Mouse (Mus musculus): Measurements from ENCODE around the gene Fbxo3. TPM values are rescaled to one million over a fixed set of nuclear protein-coding genes. Genes with fewer than 3 reads are reported as not detected.
"Not testable (repeated sequence)": the region's sequence is repeated elsewhere in the genome, so short reads cannot be mapped to it uniquely, and the experiment has no call there.

Gene Fbxo3
- polyA plus RNA-seq, 1 experiment from 2014 or later: 56.0 TPM

DNA sequence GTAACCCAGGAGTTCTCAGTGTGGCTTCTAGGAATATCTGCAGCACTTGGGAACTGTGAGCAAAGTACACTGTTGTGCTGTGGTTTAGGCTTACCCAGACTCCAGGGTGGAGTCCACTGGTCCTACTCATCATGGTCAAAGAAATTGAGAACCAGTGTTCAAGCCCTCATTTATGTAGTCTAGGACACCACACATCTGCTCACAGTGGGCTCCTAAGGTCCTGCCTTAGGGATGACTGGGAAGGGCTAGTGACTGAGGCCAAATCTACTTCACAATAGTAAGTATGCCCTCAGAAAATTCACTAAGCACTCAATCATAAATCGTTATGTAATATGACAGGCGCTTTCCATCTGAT is 71.7 kb downstream of the Fbxo3 start:
- Histone ChIP-seq H3K4me2 (no peak overlapping the region), H3K9ac (no peak overlapping the region), H3K4me1 (peaks cover 8% of the 10 kb centered on the region; the same call in 1 of the 2 replicates), H3K27me3 (replicated peaks) (no peaks in the 10 kb centered on the region), H3K27ac (no peak overlapping the region), H3K4me3 (replicated peaks) (no peak overlapping the region), H3K9me3 (no peaks in the 10 kb centered on the region), H3K36me3 (0 out of 2 replicates have a peak, but pooled peaks cover under 1% of the 10 kb centered on the region)
- WGBS: 87% methylated on average over 2 of the region's 2 CpGs
- ATAC-seq (ENCODE audit: insufficient read depth, low FRiP score, low read depth): no peak

- WGBS: 51% methylated on average over 1 of the region's 1 CpGs
- no peak for ATAC-seq (ENCODE audit: insufficient read depth, low FRiP score, low read depth)
These were observed 72.4 kb downstream of the Fbxo3 start for GRCm38 (mm10) chr2:104099946-104100345.

GRCm38 (mm10) chr2:104104800-104105199 is 77.3 kb downstream of the Fbxo3 start:
- H3K27ac ChIP-seq: no peak overlapping the region
- 87% methylated on average over 6 of the region's 6 CpGs for WGBS
- H3K4me3 ChIP-seq (replicated peaks): no peak overlapping the region
- no peak overlapping the region for H3K4me2 ChIP-seq
- H3K27me3 ChIP-seq (replicated peaks): no peaks in the 10 kb centered on the region
- no peak overlapping the region for H3K9ac ChIP-seq
- 0 out of 2 replicates have a peak, but pooled peaks cover 2% of the 10 kb centered on the region for H3K4me1 ChIP-seq
- H3K36me3 ChIP-seq: 0 out of 2 replicates have a peak, but pooled peaks cover 5% of the 10 kb centered on the region
- H3K9me3 ChIP-seq: no peaks in the 10 kb centered on the region
- no peak for ATAC-seq (ENCODE audit: insufficient read depth, low FRiP score, low read depth)

More at GRCm38 (mm10) chr2:104099946-104100345, 72.4 kb downstream of the Fbxo3 start:
- H3K4me1 ChIP-seq: peaks cover 8% of the 10 kb centered on the region; the same call in 1 of the 2 replicates
- H3K4me3 ChIP-seq (replicated peaks): no peak overlapping the region
- H3K9ac ChIP-seq: no peak overlapping the region
- H3K4me2 ChIP-seq: no peak overlapping the region
- H3K36me3 ChIP-seq: 0 out of 2 replicates have a peak, but pooled peaks cover 5% of the 10 kb centered on the region
- no peaks in the 10 kb centered on the region for H3K9me3 ChIP-seq
- no peak overlapping the region for H3K27ac ChIP-seq
- no peaks in the 10 kb centered on the region for H3K27me3 ChIP-seq (replicated peaks)

DNA sequence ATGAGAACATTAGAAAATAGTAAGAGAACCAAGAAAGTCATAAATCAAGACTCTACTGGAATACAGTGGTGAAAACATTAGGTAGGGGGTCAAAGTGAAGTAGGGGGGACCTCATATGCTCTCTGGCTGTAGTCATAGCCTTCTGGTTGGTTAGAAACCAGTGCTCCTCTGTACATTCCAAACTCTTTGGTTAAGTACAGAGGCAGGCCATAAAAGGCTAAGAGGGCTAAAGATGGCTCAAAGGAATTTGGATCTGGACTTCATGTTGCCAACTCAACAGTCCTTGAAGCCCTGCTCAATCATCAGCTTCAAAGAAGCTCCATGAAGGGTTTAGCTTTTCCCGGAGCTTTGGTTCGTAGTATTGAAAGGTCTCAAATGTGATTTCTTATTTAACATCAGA is 81.5 kb downstream of the Fbxo3 start:
- not testable (repeated sequence) for ATAC-seq (ENCODE audit: insufficient read depth, low FRiP score, low read depth); H3K9me3 ChIP-seq; H3K4me2 ChIP-seq; H3K4me1 ChIP-seq; H3K27ac ChIP-seq; H3K27me3 ChIP-seq (replicated peaks); H3K36me3 ChIP-seq; H3K9ac ChIP-seq; H3K4me3 ChIP-seq (replicated peaks)
- 85% methylated on average over 2 of the region's 2 CpGs for WGBS

GRCm38 (mm10) chr2:104109528-104109927 is 82.0 kb downstream of the Fbxo3 start:
- H3K4me1 ChIP-seq: 0 out of 2 replicates have a peak, but pooled peaks cover 3% of the 10 kb centered on the region
- no peak overlapping the region for H3K9ac ChIP-seq
- no peak for ATAC-seq (ENCODE audit: insufficient read depth, low FRiP score, low read depth)
- 56% methylated on average over 2 of the region's 2 CpGs for WGBS
- H3K27me3 ChIP-seq (replicated peaks): no peaks in the 10 kb centered on the region
- H3K4me2 ChIP-seq: no peak overlapping the region
- H3K9me3 ChIP-seq: no peaks in the 10 kb centered on the region
- H3K36me3 ChIP-seq: 0 out of 2 replicates have a peak, but pooled peaks cover 2% of the 10 kb centered on the region
- no peak overlapping the region for H3K4me3 ChIP-seq (replicated peaks)
- H3K27ac ChIP-seq: no peak overlapping the region

DNA sequence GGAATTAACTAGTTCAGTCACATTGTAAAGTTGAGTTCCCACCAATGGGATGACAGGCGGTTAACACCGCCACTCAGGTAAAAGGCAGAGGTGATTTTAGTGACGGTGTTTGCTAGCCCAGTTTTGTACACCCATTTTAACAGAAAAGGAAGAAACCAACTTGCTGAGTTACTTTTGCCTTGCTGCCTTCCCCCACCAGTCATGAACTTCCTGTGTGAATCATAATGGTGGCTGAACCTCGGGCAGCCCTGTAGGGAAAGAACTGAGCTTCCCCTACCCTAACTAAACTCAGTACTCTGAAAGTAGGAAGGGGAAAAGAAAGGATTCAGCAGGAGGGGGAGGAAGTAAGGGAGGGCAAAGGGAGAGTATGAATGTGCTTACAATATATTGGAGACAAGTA is 82.5 kb downstream of the Fbxo3 start:
- Histone ChIP-seq H3K9me3 (no peaks in the 10 kb centered on the region), H3K4me2 (no peak overlapping the region), H3K9ac (no peak overlapping the region), H3K4me3 (replicated peaks) (no peak overlapping the region), H3K4me1 (0 out of 2 replicates have a peak, but pooled peaks cover 3% of the 10 kb centered on the region), H3K27me3 (replicated peaks) (no peaks in the 10 kb centered on the region), H3K36me3 (no peaks in the 10 kb centered on the region), H3K27ac (no peak overlapping the region)
- WGBS: 85% methylated on average over 4 of the region's 4 CpGs
- ATAC-seq (ENCODE audit: insufficient read depth, low FRiP score, low read depth): no peak

DNA sequence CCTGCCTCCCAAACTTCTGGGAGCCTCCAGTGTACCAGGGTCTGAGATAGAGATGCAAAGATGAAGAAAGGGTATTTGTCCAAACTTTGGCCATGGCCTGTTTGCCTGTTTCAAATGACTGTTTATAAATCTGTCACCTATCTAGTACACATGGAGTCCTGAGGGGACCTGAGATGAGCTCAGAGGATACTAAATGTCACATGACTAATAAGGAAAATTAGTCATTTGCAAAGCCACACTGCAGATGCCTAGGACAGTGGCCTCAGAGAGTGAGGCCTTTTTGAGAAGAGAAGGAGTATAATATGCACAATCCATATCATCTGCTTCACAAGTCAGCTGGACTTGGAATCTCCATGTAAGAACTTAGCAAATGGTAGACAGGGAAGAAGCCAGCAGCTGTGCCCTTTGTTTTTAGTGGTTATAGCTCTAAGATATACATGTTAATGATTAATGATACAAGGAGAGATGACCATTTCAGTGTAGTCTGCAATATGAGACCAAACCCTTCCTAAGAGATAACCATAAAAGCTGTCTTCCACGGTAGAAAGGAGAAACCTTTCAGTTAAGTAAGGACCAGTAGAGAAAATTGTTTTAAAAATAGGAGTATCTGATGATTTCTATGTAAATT is 83.8 kb downstream of the Fbxo3 start:
- H3K4me2 ChIP-seq; H3K4me3 ChIP-seq (replicated peaks); H3K9me3 ChIP-seq; H3K36me3 ChIP-seq; H3K27ac ChIP-seq; H3K9ac ChIP-seq; ATAC-seq (ENCODE audit: insufficient read depth, low FRiP score, low read depth); H3K4me1 ChIP-seq; H3K27me3 ChIP-seq (replicated peaks): not testable (repeated sequence)
- WGBS: no CpG with 5 or more reads among the region's 1 CpGs

Other genes with a start within 250 kb of the Fbxo3 start
- 252 and 271 TPM in 2 replicates for gene Caprin1, start 230.1 kb upstream of the Fbxo3 start, polyA plus RNA-seq (2015; fragmentation: Nextera tagmentation; extraction: Ambion mirVana)
- 19.5 and 27.1 TPM in 2 replicates for gene Lmo2, start 69.7 kb upstream of the Fbxo3 start, polyA plus RNA-seq (2015; fragmentation: Nextera tagmentation; extraction: Ambion mirVana)
- gene 4931422A03Rik, start 640 bp downstream of the Fbxo3 start, polyA plus RNA-seq (2015; fragmentation: Nextera tagmentation; extraction: Ambion mirVana): 2.4 and 3.1 TPM in 2 replicates
- gene Gm10912, start 38.1 kb downstream of the Fbxo3 start, polyA plus RNA-seq (2015; fragmentation: Nextera tagmentation; extraction: Ambion mirVana): 0.10 TPM in 1 of 2 replicates, not detected in the other
- gene Gm10799, start 40.8 kb downstream of the Fbxo3 start, polyA plus RNA-seq (2015; fragmentation: Nextera tagmentation; extraction: Ambion mirVana): not detected in 2 replicates
- gene Cd59b, start 42.1 kb downstream of the Fbxo3 start, polyA plus RNA-seq (2015; fragmentation: Nextera tagmentation; extraction: Ambion mirVana): 5.0 and 6.8 TPM in 2 replicates
- 31.2 and 33.4 TPM in 2 replicates for gene Cd59a, start 68.1 kb downstream of the Fbxo3 start, polyA plus RNA-seq (2015; fragmentation: Nextera tagmentation; extraction: Ambion mirVana)
- 0.17 and 0.22 TPM in 2 replicates for gene A930018P22Rik, start 95.0 kb downstream of the Fbxo3 start, polyA plus RNA-seq (2015; fragmentation: Nextera tagmentation; extraction: Ambion mirVana)

Measured in stomach, embryonic 15.5 days (tissue).